Mouse (Mus musculus) ES-Bruce4 (cell line): ENCODE measurements at regions not wholly inside any gene's neighbourhood (a gene's known extent, or its start where the extent isn't known, plus 50 kb on each side); places are given as distances from the start of the nearest gene placed in this dataset.

Experiments used
- CTCF ChIP-seq: IDR thresholded peaks from one replicate; pipeline ENCODE4 v1.8.1; 2011; ENCODE audit warnings: low read depth, low read length
- EP300 ChIP-seq: IDR thresholded peaks from 2 replicates; pipeline ENCODE4 v1.6.1; 2011; ENCODE audit warnings: low read depth, low read length; ENCODE audit not compliant: insufficient read depth
- POLR2A ChIP-seq: IDR thresholded peaks from one replicate; pipeline ENCODE4 v1.8.1; 2011; ENCODE audit warnings: low read length; ENCODE audit not compliant: insufficient read depth

- TF ChIP-seq CTCF: no peak
- no peak for TF ChIP-seq EP300
- no peak for TF ChIP-seq POLR2A
Measured at GRCm38 (mm10) chr7:40751779-40752178, 146.3 kb upstream of the Vstm2b start.
